Mouse (Mus musculus): ENCODE measurements around the gene Erbb2. TPM values are rescaled to one million over a fixed set of nuclear protein-coding genes. Genes with fewer than 3 reads are reported as not detected.
"Not testable (repeated sequence)": the region's sequence is repeated elsewhere in the genome, so short reads cannot be mapped to it uniquely, and the experiment has no call there.

The Erbb2 gene
- polyA plus RNA-seq, 1 experiment from 2014 or later: 5.9 TPM

- H3K27ac ChIP-seq (ENCODE audit: low read depth, low read length): no peak overlapping the region
- no peak overlapping the region for H3K4me2 ChIP-seq (ENCODE audit: low read depth, low read length)
- 0 out of 2 replicates have a peak, but pooled peaks cover 4% of the 10 kb centered on the region for H3K4me1 ChIP-seq (ENCODE audit: control insufficient read depth, insufficient read depth, low read length)
- peaks cover 11% of the 10 kb centered on the region; the same call in 1 of the 2 replicates for H3K36me3 ChIP-seq (ENCODE audit: control insufficient read depth, insufficient read depth, low read length)
- no peak overlapping the region for H3K4me3 ChIP-seq (ENCODE audit: low read depth, low read length)
- no peaks in the 10 kb centered on the region for H3K27me3 ChIP-seq (ENCODE audit: control insufficient read depth, insufficient read depth, low read length)
- ATAC-seq (ENCODE audit: low read depth): no peak
- H3K9ac ChIP-seq (replicated peaks; ENCODE audit: low read depth, low read length): no peak overlapping the region
- 10% methylated on average over 2 of the region's 2 CpGs for WGBS
- no peaks in the 10 kb centered on the region for H3K9me3 ChIP-seq (ENCODE audit: control insufficient read depth, low read length)
Observed at GRCm38 (mm10) chr11:98372406-98372805, 39.9 kb upstream of the Erbb2 start.

- Histone ChIP-seq H3K4me2 (ENCODE audit: low read depth, low read length) (no peak overlapping the region), H3K9ac (replicated peaks; ENCODE audit: low read depth, low read length) (no peak overlapping the region), H3K9me3 (ENCODE audit: control insufficient read depth, low read length) (no peaks in the 10 kb centered on the region), H3K27me3 (ENCODE audit: control insufficient read depth, insufficient read depth, low read length) (no peaks in the 10 kb centered on the region), H3K4me3 (ENCODE audit: low read depth, low read length) (no peak overlapping the region), H3K4me1 (ENCODE audit: control insufficient read depth, insufficient read depth, low read length) (0 out of 2 replicates have a peak, but pooled peaks cover 4% of the 10 kb centered on the region), H3K27ac (ENCODE audit: low read depth, low read length) (no peak overlapping the region), H3K36me3 (ENCODE audit: control insufficient read depth, insufficient read depth, low read length) (peaks cover 18% of the 10 kb centered on the region)
- no peak for ATAC-seq (ENCODE audit: low read depth)
- 94% methylated on average over 6 of the region's 6 CpGs for WGBS
Observed at GRCm38 (mm10) chr11:98373244-98373643, 39.0 kb upstream of the Erbb2 start.

DNA sequence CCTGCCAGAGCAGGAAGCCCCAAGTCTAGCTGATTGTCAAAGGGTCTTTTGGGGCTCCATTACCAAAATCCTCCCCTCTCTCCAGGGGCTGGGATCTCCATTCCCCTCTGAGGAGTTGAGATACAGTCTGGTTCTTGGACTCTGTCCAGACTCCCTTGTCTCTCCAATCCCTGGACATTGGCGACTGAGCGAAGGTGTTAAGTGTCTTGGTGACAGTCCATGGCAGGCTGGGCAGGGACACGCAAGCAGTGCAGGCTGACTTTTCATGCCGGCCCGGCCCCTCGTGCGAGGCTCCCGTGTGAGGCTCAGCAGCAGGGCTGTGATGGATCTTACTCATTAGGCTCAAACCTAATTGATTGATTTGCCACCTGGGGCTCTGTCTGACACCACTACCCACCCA is 38.0 kb upstream of the Erbb2 start:
- Histone ChIP-seq H3K4me3 (ENCODE audit: low read depth, low read length) (no peak overlapping the region), H3K4me1 (ENCODE audit: control insufficient read depth, insufficient read depth, low read length) (0 out of 2 replicates have a peak, but pooled peaks cover 4% of the 10 kb centered on the region), H3K4me2 (ENCODE audit: low read depth, low read length) (no peak overlapping the region), H3K9me3 (ENCODE audit: control insufficient read depth, low read length) (no peaks in the 10 kb centered on the region), H3K27me3 (ENCODE audit: control insufficient read depth, insufficient read depth, low read length) (no peaks in the 10 kb centered on the region), H3K27ac (ENCODE audit: low read depth, low read length) (no peak overlapping the region), H3K9ac (replicated peaks; ENCODE audit: low read depth, low read length) (no peak overlapping the region), H3K36me3 (ENCODE audit: control insufficient read depth, insufficient read depth, low read length) (peaks cover 29% of the 10 kb centered on the region)
- WGBS: 69% methylated on average over 8 of the region's 8 CpGs
- no peak for ATAC-seq (ENCODE audit: low read depth)

DNA sequence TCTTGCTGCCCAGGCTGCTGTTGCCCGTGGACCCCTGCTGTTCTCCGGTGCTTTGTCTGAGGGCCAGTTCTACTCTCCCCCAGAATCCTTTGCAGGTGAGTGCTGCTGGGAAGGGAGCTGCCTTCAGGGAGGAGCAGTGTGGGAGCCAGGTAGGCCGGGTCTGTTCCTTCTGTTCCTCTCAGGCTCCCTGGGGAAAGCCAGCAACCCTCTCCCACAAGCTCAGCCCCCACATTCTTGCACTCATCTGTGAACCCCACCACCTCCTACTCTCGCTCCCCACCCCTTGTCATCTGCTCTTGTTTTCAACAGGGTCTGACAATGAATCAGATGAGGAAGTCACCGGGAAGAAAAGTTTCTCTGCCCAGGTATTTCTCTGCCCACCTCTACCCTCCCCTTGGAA is 35.5 kb upstream of the Erbb2 start:
- Histone ChIP-seq H3K4me1 (ENCODE audit: control insufficient read depth, insufficient read depth, low read length) (no peaks in the 10 kb centered on the region), H3K27ac (ENCODE audit: low read depth, low read length) (no peak overlapping the region), H3K4me3 (ENCODE audit: low read depth, low read length) (no peak overlapping the region), H3K9ac (replicated peaks; ENCODE audit: low read depth, low read length) (no peak overlapping the region), H3K36me3 (ENCODE audit: control insufficient read depth, insufficient read depth, low read length) (peaks cover 39% of the 10 kb centered on the region), H3K4me2 (ENCODE audit: low read depth, low read length) (no peak overlapping the region), H3K9me3 (ENCODE audit: control insufficient read depth, low read length) (no peaks in the 10 kb centered on the region), H3K27me3 (ENCODE audit: control insufficient read depth, insufficient read depth, low read length) (no peaks in the 10 kb centered on the region)
- WGBS: 65% methylated on average over 5 of the region's 5 CpGs
- ATAC-seq (ENCODE audit: low read depth): no peak

GRCm38 (mm10) chr11:98377787-98378186 is 34.5 kb upstream of the Erbb2 start:
- H3K9me3 ChIP-seq (ENCODE audit: control insufficient read depth, low read length): no peaks in the 10 kb centered on the region
- H3K9ac ChIP-seq (replicated peaks; ENCODE audit: low read depth, low read length): no peak overlapping the region
- no peaks in the 10 kb centered on the region for H3K27me3 ChIP-seq (ENCODE audit: control insufficient read depth, insufficient read depth, low read length)
- peaks cover 39% of the 10 kb centered on the region for H3K36me3 ChIP-seq (ENCODE audit: control insufficient read depth, insufficient read depth, low read length)
- ATAC-seq (ENCODE audit: low read depth): no peak
- no peaks in the 10 kb centered on the region for H3K4me1 ChIP-seq (ENCODE audit: control insufficient read depth, insufficient read depth, low read length)
- no peak overlapping the region for H3K27ac ChIP-seq (ENCODE audit: low read depth, low read length)
- WGBS: 87% methylated on average over 11 of the region's 11 CpGs
- no peak overlapping the region for H3K4me2 ChIP-seq (ENCODE audit: low read depth, low read length)
- H3K4me3 ChIP-seq (ENCODE audit: low read depth, low read length): no peak overlapping the region

- Histone ChIP-seq H3K9me3 (ENCODE audit: control insufficient read depth, low read length) (no peaks in the 10 kb centered on the region), H3K9ac (replicated peaks; ENCODE audit: low read depth, low read length) (no peak overlapping the region), H3K27ac (ENCODE audit: low read depth, low read length) (no peak overlapping the region), H3K4me2 (ENCODE audit: low read depth, low read length) (no peak overlapping the region), H3K27me3 (ENCODE audit: control insufficient read depth, insufficient read depth, low read length) (no peaks in the 10 kb centered on the region), H3K4me3 (ENCODE audit: low read depth, low read length) (no peak overlapping the region), H3K36me3 (ENCODE audit: control insufficient read depth, insufficient read depth, low read length) (peaks cover 39% of the 10 kb centered on the region), H3K4me1 (ENCODE audit: control insufficient read depth, insufficient read depth, low read length) (no peaks in the 10 kb centered on the region)
- 95% methylated on average over 7 of the region's 7 CpGs for WGBS
- ATAC-seq (ENCODE audit: low read depth): no peak
Observed at GRCm38 (mm10) chr11:98379379-98379778, 32.9 kb upstream of the Erbb2 start.

GRCm38 (mm10) chr11:98380106-98380505 is 32.2 kb upstream of the Erbb2 start:
- no peaks in the 10 kb centered on the region for H3K27me3 ChIP-seq (ENCODE audit: control insufficient read depth, insufficient read depth, low read length)

DNA sequence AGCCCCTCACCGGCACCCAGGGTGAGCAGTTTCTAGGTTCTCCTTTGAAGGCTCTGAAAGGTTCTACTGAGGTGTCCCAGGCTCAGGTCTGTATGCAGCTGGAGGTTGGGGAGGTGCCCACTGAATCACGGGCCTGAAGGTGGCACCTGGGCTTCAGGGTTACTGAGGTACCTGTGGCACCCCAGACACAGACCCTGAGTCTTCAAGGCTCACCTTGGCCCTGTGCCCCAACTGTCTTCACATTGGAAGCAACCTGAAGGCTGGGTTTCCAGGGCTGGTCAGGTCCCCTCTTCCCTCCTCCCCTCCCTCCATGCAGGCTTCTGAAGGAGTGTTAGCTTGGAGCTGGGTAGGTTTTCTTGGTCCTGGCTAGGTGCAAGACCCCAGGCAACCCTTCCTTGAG is 30.6 kb upstream of the Erbb2 start:
- no peaks in the 10 kb centered on the region for H3K27me3 ChIP-seq (ENCODE audit: control insufficient read depth, insufficient read depth, low read length)
- H3K27ac ChIP-seq (ENCODE audit: low read depth, low read length): no peak overlapping the region
- H3K4me1 ChIP-seq (ENCODE audit: control insufficient read depth, insufficient read depth, low read length): no peaks in the 10 kb centered on the region
- WGBS: 100% methylated on average over 2 of the region's 2 CpGs
- no peak overlapping the region for H3K9ac ChIP-seq (replicated peaks; ENCODE audit: low read depth, low read length)
- peaks cover 27% of the 10 kb centered on the region for H3K36me3 ChIP-seq (ENCODE audit: control insufficient read depth, insufficient read depth, low read length)
- ATAC-seq (ENCODE audit: low read depth): no peak
- H3K4me3 ChIP-seq (ENCODE audit: low read depth, low read length): no peak overlapping the region
- no peak overlapping the region for H3K4me2 ChIP-seq (ENCODE audit: low read depth, low read length)
- H3K9me3 ChIP-seq (ENCODE audit: control insufficient read depth, low read length): no peaks in the 10 kb centered on the region

More at GRCm38 (mm10) chr11:98380106-98380505, 32.2 kb upstream of the Erbb2 start:
- Histone ChIP-seq H3K4me2 (ENCODE audit: low read depth, low read length) (no peak overlapping the region), H3K9me3 (ENCODE audit: control insufficient read depth, low read length) (no peaks in the 10 kb centered on the region), H3K27ac (ENCODE audit: low read depth, low read length) (no peak overlapping the region), H3K4me1 (ENCODE audit: control insufficient read depth, insufficient read depth, low read length) (no peaks in the 10 kb centered on the region), H3K36me3 (ENCODE audit: control insufficient read depth, insufficient read depth, low read length) (peaks cover 36% of the 10 kb centered on the region), H3K4me3 (ENCODE audit: low read depth, low read length) (no peak overlapping the region), H3K9ac (replicated peaks; ENCODE audit: low read depth, low read length) (no peak overlapping the region)
- ATAC-seq (ENCODE audit: low read depth): no peak
- WGBS: 87% methylated on average over 6 of the region's 6 CpGs

DNA sequence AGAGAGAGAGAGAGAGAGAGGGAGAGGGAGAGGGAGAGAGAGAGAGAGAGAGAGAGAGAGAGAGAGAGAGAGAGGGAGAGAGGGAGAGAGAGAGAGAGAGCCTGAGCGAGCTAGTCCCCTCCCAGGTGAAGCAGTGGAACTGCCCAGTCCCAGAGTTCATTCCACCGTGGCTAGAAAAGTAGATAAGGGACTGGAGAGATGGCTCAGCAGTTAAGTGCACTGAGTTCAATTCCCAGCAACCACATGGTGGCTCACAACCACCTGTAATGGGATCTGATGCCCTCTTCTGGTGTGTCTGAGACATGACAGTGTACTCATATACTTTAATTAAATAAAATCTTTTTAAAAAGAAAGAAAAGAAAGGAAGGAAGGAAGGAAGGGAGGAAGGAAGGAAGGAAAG is 29.9 kb upstream of the Erbb2 start:
- H3K4me2 ChIP-seq (ENCODE audit: low read depth, low read length); ATAC-seq (ENCODE audit: low read depth); H3K9ac ChIP-seq (replicated peaks; ENCODE audit: low read depth, low read length); H3K4me1 ChIP-seq (ENCODE audit: control insufficient read depth, insufficient read depth, low read length); H3K27ac ChIP-seq (ENCODE audit: low read depth, low read length); H3K9me3 ChIP-seq (ENCODE audit: control insufficient read depth, low read length); H3K4me3 ChIP-seq (ENCODE audit: low read depth, low read length); H3K27me3 ChIP-seq (ENCODE audit: control insufficient read depth, insufficient read depth, low read length): not testable (repeated sequence)
- peaks cover 27% of the 10 kb centered on the region for H3K36me3 ChIP-seq (ENCODE audit: control insufficient read depth, insufficient read depth, low read length)
- 49% methylated on average over 2 of the region's 2 CpGs for WGBS

Measured in neural tube, embryonic 14.5 days (tissue).